Mouse (Mus musculus) ovary, postnatal 10 days (tissue): ENCODE data around the gene Wrnip1.

Source experiments
- DNase-seq: peaks from one replicate; pipeline ENCODE4 v3.0.0; 2022; ENCODE audit warnings: low spot score

Wrnip1 gene

GRCm38 (mm10) chr13:32801693-32802221, at the start of gene Wrnip1:
Wrnip1 (plus strand) TSS chr13:32802038.
- peak; percentile 75 for DNase-seq

GRCm38 (mm10) chr13:32752066-32752657, 49.7 kb upstream of the Wrnip1 start:
- no peak for DNase-seq

- no peak for DNase-seq
Observed at GRCm38 (mm10) chr13:32759036-32759435, 42.8 kb upstream of the Wrnip1 start.

GRCm38 (mm10) chr13:32760795-32761194, 41.0 kb upstream of the Wrnip1 start:
- DNase-seq = no peak

- DNase-seq = no peak
Observed at GRCm38 (mm10) chr13:32763141-32763540, 38.7 kb upstream of the Wrnip1 start.

GRCm38 (mm10) chr13:32764448-32764847, 37.4 kb upstream of the Wrnip1 start:
- DNase-seq = no peak

- DNase-seq = no peak
Observed at GRCm38 (mm10) chr13:32768104-32768503, 33.7 kb upstream of the Wrnip1 start.

- no peak for DNase-seq
Observed at GRCm38 (mm10) chr13:32769960-32770359, 31.9 kb upstream of the Wrnip1 start.

GRCm38 (mm10) chr13:32775889-32776288, 25.9 kb upstream of the Wrnip1 start:
- no peak for DNase-seq

- DNase-seq = no peak
Observed at GRCm38 (mm10) chr13:32776350-32776749, 25.5 kb upstream of the Wrnip1 start.

- DNase-seq = no peak
Observed at GRCm38 (mm10) chr13:32778861-32779260, 23.0 kb upstream of the Wrnip1 start.

- DNase-seq = no peak
Observed at GRCm38 (mm10) chr13:32783055-32783454, 18.8 kb upstream of the Wrnip1 start.

- DNase-seq = no peak
Observed at GRCm38 (mm10) chr13:32783816-32784215, 18.0 kb upstream of the Wrnip1 start, which contains the start of gene Mylk4. Mylk4 (minus strand) TSS chr13:32783954.

GRCm38 (mm10) chr13:32787584-32787983, 14.3 kb upstream of the Wrnip1 start:
- no peak for DNase-seq

- no peak for DNase-seq
Observed at GRCm38 (mm10) chr13:32789781-32790180, 12.1 kb upstream of the Wrnip1 start.

- DNase-seq = no peak
Observed at GRCm38 (mm10) chr13:32794619-32795018, 7.2 kb upstream of the Wrnip1 start.

GRCm38 (mm10) chr13:32795166-32795565, 6.7 kb upstream of the Wrnip1 start:
- DNase-seq = no peak

GRCm38 (mm10) chr13:32797085-32797484, 4.8 kb upstream of the Wrnip1 start:
- no peak for DNase-seq

GRCm38 (mm10) chr13:32799131-32799530, 2.7 kb upstream of the Wrnip1 start:
- no peak for DNase-seq

- no peak for DNase-seq
Observed at GRCm38 (mm10) chr13:32800859-32801258, 979 bp upstream of the Wrnip1 start.

GRCm38 (mm10) chr13:32802259-32803081, 632 bp downstream of the Wrnip1 start, which contains the start of gene D930007J09Rik:
D930007J09Rik (minus strand) TSS chr13:32802849.
- DNase-seq = peak; percentile 34

- no peak for DNase-seq
Observed at GRCm38 (mm10) chr13:32803701-32804345, 2.0 kb downstream of the Wrnip1 start.

GRCm38 (mm10) chr13:32806820-32807219, 5.0 kb downstream of the Wrnip1 start:
- DNase-seq = no peak
